Mouse (Mus musculus) MEL (cell line): ENCODE results near the gene Cggbp1.

ENCODE experiments used
- CTCF ChIP-seq, 3 experiments: IDR thresholded peaks in 2 of 3; conservative IDR thresholded peaks in 1 of 3; 2 replicates each; pipeline ENCODE4 v1.5.1; 2011 to 2012; ENCODE audit warnings: low read length in 3 of 3, low read depth in 2 of 3, mild to moderate bottlenecking in 2 of 3, improper control_type of control experiment in 1 of 3, inconsistent platforms in 1 of 3, mixed read lengths in 1 of 3, moderate library complexity in 1 of 3; ENCODE audit not compliant: control insufficient read depth in 1 of 3, insufficient read depth in 1 of 3, poor library complexity in 1 of 3, severe bottlenecking in 1 of 3
- ZC3H11A ChIP-seq: IDR thresholded peaks from 2 replicates; pipeline ENCODE4 v1.6.1; 2012; ENCODE audit warnings: low read depth, mild to moderate bottlenecking, inconsistent platforms, low read length, improper control_type of control experiment

DNA sequence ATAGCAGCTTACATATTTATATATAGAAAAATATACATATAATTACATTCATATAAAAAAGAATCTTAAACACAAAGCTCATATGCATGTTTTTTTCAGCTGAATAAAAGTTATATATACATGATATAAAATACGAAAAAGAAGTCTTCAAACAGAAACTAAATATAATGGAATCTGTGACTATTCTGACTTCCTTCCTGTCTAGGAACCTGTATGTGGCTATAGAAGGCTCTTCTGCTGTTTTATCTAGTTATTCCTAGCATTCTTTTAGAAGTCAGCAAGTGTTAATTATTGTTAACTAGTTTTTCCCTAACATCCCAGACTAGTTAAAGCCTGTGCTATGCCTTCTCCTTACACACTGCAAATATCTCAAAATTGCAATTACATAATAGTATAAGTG lies 27.9 kb upstream of the Cggbp1 start:
- TF ChIP-seq ZC3H11A (no peak), CTCF (IDR thresholded peaks at IDR 0.05 in 2 of 3, conservative IDR thresholded peaks at IDR 0.05 in 1 of 3; ENCODE audit: control insufficient read depth in 1 of 3, insufficient read depth in 1 of 3, low read depth in 2 of 3, low read length in 3 of 3, poor library complexity in 1 of 3, severe bottlenecking in 1 of 3) (no peak)
